In the genomic region with DNA sequence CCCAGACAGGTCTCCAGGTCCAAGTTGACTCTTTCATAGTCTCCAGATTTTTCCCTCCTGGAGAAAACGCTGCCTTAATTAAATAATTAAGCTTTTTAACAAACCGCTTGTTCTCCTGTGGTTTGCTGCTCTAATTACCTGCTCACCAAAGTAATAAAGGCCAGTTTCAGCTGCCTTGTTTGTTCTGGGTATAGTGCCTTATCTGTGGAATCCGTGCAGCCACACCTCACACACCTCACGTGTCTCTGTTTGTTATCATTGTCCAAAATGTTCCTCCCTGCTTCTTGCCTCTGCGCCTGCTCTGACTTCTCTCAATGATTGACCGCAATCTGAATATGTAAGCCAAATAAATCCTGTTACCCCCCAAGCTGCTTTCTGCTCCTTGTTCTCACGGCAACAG, we compare ENCODE assay signal across 21 mouse cellular contexts.
"Had no signal": no experiment of that assay in that cellular context is flagged by ENCODE, and none has a peak within 500 bp of the region (broad histone marks: within the 10 kb centered on the region; RNA-seq: fewer than 3 reads in every experiment).

No protein-coding gene starts in this region.

- H3K36me3 ChIP-seq: lung, embryonic 15.5 days; midbrain, embryonic 15.5 days; neural tube, embryonic 12.5 days; neural tube, embryonic 15.5 days; stomach, embryonic 15.5 days had no signal

- H3K4me1 ChIP-seq: lung, embryonic 15.5 days; neural tube, embryonic 12.5 days; stomach, embryonic 15.5 days had no signal

- DNase-seq: kidney, adult 2 months; kidney, postnatal 25 days; layer of hippocampus, adult 9-11 months; lung, adult 18-20 months; lung, postnatal 10 days; lung, postnatal 36 days; right cerebral cortex, adult 18-20 months; right cerebral cortex, postnatal 14 days; right cerebral cortex, postnatal 4 days; thymus, adult 18-20 months; thymus, postnatal 36 days had no signal

- H3K4me3 ChIP-seq: layer of hippocampus, adult 2 months; lung, embryonic 15.5 days; midbrain, embryonic 15.5 days; neural tube, embryonic 12.5 days; neural tube, embryonic 15.5 days; stomach, embryonic 15.5 days had no signal

- H3K9me3 ChIP-seq: lung, embryonic 15.5 days; midbrain, embryonic 15.5 days; neural tube, embryonic 12.5 days; neural tube, embryonic 15.5 days; stomach, embryonic 15.5 days had no signal

- H3K27me3 ChIP-seq: lung, embryonic 15.5 days; midbrain, embryonic 15.5 days; neural tube, embryonic 12.5 days; neural tube, embryonic 15.5 days; stomach, embryonic 15.5 days had no signal

- H3K4me2 ChIP-seq: liver, embryonic 11.5 days; lung, embryonic 15.5 days; midbrain, embryonic 11.5 days; midbrain, embryonic 15.5 days; neural tube, embryonic 12.5 days; neural tube, embryonic 15.5 days; stomach, embryonic 15.5 days had no signal

- H3K9ac ChIP-seq: liver, embryonic 14.5 days; lung, embryonic 15.5 days; midbrain, embryonic 15.5 days; neural tube, embryonic 12.5 days; neural tube, embryonic 15.5 days; stomach, embryonic 15.5 days had no signal

- H3K27ac ChIP-seq: kidney, postnatal 0 days; layer of hippocampus, adult 2 months; liver, embryonic 14.5 days; lung, embryonic 15.5 days; midbrain, embryonic 15.5 days; neural tube, embryonic 12.5 days; neural tube, embryonic 15.5 days; stomach, embryonic 15.5 days had no signal

- ATAC-seq: midbrain, embryonic 15.5 days had no signal
